Mouse (Mus musculus) monocyte, adult 59 days (primary cell): ENCODE data around the gene Chrna9. TPM values are rescaled to one million over a fixed set of nuclear protein-coding genes. Genes with fewer than 3 reads are reported as not detected.

Experiments
- total RNA-seq, 2 experiments: library from RNA; stranded (reverse); gene quantifications; one replicate each; pipeline ENCODE4 v1.2.4; 2023

Gene Chrna9
- not detected for total RNA-seq

DNA sequence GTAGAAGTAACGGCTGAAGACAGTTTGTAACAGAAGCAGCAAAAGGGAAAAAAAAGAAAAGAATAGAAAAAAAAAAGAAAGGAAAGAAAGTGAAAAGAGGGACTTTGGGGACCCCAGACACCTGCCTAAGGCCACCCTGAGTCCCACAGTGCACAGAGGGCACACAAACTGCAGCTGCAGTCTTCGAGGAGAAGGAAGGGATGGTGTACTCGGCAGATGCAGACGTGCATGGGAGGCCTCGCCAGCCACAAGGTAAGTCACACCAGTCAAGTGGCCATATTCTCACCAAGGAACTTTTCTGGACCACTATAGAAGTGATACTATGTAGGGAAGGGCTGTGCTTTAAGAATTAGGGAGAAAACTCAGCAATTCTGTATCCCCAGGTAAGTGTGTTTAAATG lies at the start of gene Chrna9:
Chrna9 (plus strand) TSS at position 139 of the 400 bp plus-strand sequence.

DNA sequence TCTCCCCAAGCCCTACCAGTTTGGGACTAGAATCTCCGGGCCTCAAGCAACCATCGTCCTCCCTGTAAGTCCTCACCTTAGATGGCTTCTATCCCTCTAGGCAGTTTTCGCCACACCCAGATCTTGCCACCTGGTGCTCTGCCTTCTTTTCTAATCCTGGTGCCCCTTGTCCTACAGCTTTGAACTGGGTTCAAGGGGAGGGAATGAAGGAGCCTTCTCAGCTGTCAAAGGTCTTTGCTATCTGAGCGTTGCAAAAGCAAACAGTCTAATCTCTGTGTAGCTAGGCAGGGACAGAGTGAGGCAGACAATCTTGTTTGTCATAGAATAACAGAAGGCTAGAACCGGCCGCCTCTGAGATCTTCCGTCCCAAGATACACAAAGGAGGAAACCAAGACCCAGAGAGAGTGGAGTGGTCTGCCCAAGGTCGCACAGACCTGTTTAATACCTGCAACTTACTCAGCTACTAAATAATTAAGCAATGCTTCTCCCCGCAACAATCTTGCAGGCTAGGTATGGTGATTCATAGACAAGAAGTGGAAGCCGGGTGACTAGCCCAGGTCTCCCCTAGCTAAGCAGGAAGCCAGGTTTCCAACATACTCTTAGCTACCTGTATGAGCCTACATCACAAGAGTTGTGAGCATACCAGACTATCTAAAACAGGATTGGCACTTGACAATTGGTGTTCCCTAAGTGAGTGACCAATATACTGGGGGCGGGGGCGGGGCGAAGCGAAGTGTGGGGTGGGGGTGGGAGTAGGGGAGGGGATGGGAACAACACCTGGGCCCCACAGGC lies 69.6 kb downstream of the Chrna9 start, which contains the start of gene 9130230L23Rik:
9130230L23Rik (minus strand) TSS at position 152 of the 792 bp plus-strand sequence.

Other genes starting within 250 kb of the Chrna9 start
- gene Pds5a, start 236.6 kb upstream of the Chrna9 start, total RNA-seq: 100 to 1,000 TPM; 147 to 159 TPM
- gene N4bp2, start 171.4 kb upstream of the Chrna9 start, total RNA-seq: 10 to 100 TPM; 29.9 to 34.7 TPM
- gene Rhoh, start 73.7 kb upstream of the Chrna9 start, total RNA-seq: 10 to 100 TPM; 14.9 to 18.7 TPM
- gene 9130230L23Rik, start 69.4 kb downstream of the Chrna9 start, total RNA-seq: 1 to 10 TPM; 2.1 to 2.9 TPM
- 10 to 100 TPM; 77.5 to 83.5 TPM for gene Rbm47, start 238.2 kb downstream of the Chrna9 start, total RNA-seq